Mouse (Mus musculus) spleen, adult 2 months (tissue): ENCODE results near the gene Htr6.

Source experiments
- CTCF ChIP-seq: fragments of 200-500 bp; IDR thresholded peaks from 2 replicates; pipeline ENCODE4 v1.5.1; 2011; ENCODE audit warnings: mild to moderate bottlenecking, inconsistent platforms; ENCODE audit not compliant: insufficient read depth, insufficient read length, insufficient replicate concordance; ENCODE audit errors: extremely low read depth
- POLR2A ChIP-seq: fragments of 200-500 bp; IDR thresholded peaks from 2 replicates; pipeline ENCODE4 v1.6.1; 2011; ENCODE audit warnings: low read depth, low read length, inconsistent platforms

DNA sequence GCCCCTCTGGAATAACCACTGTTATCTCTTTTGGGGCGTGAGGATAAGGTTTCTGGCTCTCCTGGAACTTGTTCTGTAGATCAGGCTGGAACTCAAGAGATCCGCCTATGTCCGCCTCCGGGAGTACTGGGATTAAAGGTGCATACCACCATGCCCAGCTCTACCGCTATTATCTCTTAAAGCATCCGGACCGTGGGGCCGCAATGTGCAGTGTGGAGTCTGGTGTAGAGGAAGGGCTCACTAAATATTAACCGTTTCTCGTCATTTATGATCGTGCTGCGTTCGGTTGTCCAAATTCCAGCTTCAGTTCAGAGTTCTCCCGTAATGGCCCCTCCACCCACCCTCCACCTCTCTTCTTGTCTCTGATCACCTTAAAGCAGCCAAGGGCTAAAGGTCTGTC lies 57.0 kb downstream of the Htr6 start:
- TF ChIP-seq CTCF (no peak), POLR2A (no peak)
